Mouse (Mus musculus) heart, embryonic 13.5 days (tissue): ENCODE measurements around the gene Zfp335. TPM values are rescaled to one million over a fixed set of nuclear protein-coding genes. Genes with fewer than 3 reads are reported as not detected.

Experiments used
- ATAC-seq: fragments of 200-750 bp; cut with Nextera tagmentation; 2 replicates; pipeline ENCODE4 v1.8.0; 2017; ENCODE audit warnings: moderate TSS enrichment; ENCODE audit not compliant: insufficient number of reproducible peaks, low FRiP score, low TSS enrichment; ENCODE audit errors: extremely low read depth
- H3K27ac ChIP-seq: fragments of 300-500 bp; sonication (generic); replicated peaks from 2 replicates; pipeline ENCODE4 v1.5.1; 2015; ENCODE audit warnings: moderate library complexity, mild to moderate bottlenecking, inconsistent platforms
- H3K27me3 ChIP-seq: fragments of 300-500 bp; sonication (generic); replicated peaks from 2 replicates; pipeline ENCODE4 v1.6.1; 2015; ENCODE audit warnings: mild to moderate bottlenecking, inconsistent platforms
- H3K36me3 ChIP-seq: fragments of 300-500 bp; sonication (generic); 2 replicates; pipeline ENCODE4 v1.6.1; 2015; ENCODE audit warnings: mild to moderate bottlenecking, inconsistent platforms
- H3K4me1 ChIP-seq: fragments of 300-500 bp; sonication (generic); 2 replicates; pipeline ENCODE4 v1.6.1; 2015; ENCODE audit warnings: inconsistent platforms
- H3K4me2 ChIP-seq: fragments of 300-500 bp; sonication (generic); 2 replicates; pipeline ENCODE4 v1.6.1; 2015; ENCODE audit warnings: inconsistent platforms, mild to moderate bottlenecking, moderate library complexity
- H3K4me3 ChIP-seq: fragments of 300-500 bp; sonication (generic); 2 replicates; pipeline ENCODE4 v1.5.1; 2015; ENCODE audit warnings: moderate library complexity, mild to moderate bottlenecking, inconsistent platforms
- H3K9ac ChIP-seq: fragments of 300-500 bp; sonication (generic); 2 replicates; pipeline ENCODE4 v1.6.1; 2015; ENCODE audit warnings: inconsistent platforms, mild to moderate bottlenecking, moderate library complexity
- H3K9me3 ChIP-seq: fragments of 300-500 bp; sonication (generic); 2 replicates; pipeline ENCODE4 v1.6.1; 2016; ENCODE audit warnings: inconsistent platforms
- WGBS: fragments of 180-500 bp; shearing (Covaris S2); methylation state at CpG from one replicate; pipeline ENCODE4 v1.1.7; 2015; ENCODE audit warnings: mixed read lengths; 5-methylcytosine and 5-hydroxymethylcytosine counted together
- polyA plus RNA-seq: library from polyadenylated mRNA; unstranded; fragments of >200 nt; fragmentation: Nextera tagmentation; extraction: Ambion mirVana; gene quantifications from 2 replicates; pipeline ENCODE4 v1.2.1, GENCODE M21; 2015

Gene Zfp335
- polyA plus RNA-seq, 1 experiment from 2014 or later, result 9.2 TPM

DNA sequence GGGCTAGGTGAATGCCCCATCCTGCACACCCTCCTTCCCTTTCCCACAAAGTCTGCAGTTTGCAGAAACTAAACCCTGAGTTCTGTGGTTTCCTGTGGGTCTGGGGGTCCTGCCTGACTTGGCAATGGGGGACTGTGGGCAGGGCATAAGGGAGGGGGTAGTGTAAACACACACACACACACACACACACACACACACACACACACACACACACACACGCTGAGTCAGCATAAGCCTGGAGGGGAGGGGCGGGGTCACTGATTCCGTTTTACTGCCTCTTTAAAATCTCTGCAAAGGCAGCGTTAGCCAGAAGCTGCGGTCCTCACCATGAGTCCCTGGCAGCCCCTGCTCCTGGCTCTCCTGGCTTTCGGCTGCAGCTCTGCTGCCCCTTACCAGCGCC, 36.4 kb upstream of the Zfp335 start:
- H3K9me3 ChIP-seq, result 0 out of 2 replicates have a peak, but pooled peaks cover 3% of the 10 kb centered on the region
- no peaks in the 10 kb centered on the region for H3K36me3 ChIP-seq
- no peak overlapping the region for H3K27ac ChIP-seq
- no peak overlapping the region for H3K4me3 ChIP-seq
- 9% methylated on average over 7 of the region's 7 CpGs for WGBS
- peaks cover 85% of the 10 kb centered on the region for H3K27me3 ChIP-seq
- H3K4me2 ChIP-seq, result no peak overlapping the region
- ATAC-seq, result no peak
- H3K9ac ChIP-seq, result 0 out of 2 replicates have a peak overlapping the region, but pooled peaks have one; percentile 5
- peaks cover 8% of the 10 kb centered on the region for H3K4me1 ChIP-seq

DNA sequence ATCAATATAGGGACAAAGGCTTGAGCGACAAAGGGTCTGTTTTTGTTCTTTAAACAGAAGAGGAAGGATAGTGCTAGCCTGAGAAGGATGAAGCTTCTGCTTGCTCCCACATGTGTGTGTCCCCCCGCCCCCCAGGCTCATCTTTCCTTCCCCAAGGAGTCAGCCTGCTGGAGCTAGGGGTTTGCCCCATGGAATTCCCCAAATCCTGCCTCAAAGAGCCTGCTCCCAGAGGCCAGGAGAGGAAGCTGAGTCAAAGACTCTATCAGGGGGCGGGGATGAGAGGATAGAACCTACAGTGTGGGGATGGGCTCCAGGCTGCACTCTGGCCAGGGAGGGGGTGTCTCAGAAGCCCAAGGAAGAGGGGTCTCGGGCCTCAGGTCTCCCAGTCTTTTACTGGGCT, 35.9 kb upstream of the Zfp335 start:
- WGBS, result 34% methylated on average over 4 of the region's 4 CpGs
- H3K4me1 ChIP-seq, result peaks cover 7% of the 10 kb centered on the region
- H3K27ac ChIP-seq, result no peak overlapping the region
- H3K4me3 ChIP-seq, result no peak overlapping the region
- peaks cover 81% of the 10 kb centered on the region for H3K27me3 ChIP-seq
- H3K36me3 ChIP-seq, result no peaks in the 10 kb centered on the region
- H3K9me3 ChIP-seq, result 0 out of 2 replicates have a peak, but pooled peaks cover 3% of the 10 kb centered on the region
- H3K4me2 ChIP-seq, result no peak overlapping the region
- no peak for ATAC-seq
- no peak overlapping the region for H3K9ac ChIP-seq

DNA sequence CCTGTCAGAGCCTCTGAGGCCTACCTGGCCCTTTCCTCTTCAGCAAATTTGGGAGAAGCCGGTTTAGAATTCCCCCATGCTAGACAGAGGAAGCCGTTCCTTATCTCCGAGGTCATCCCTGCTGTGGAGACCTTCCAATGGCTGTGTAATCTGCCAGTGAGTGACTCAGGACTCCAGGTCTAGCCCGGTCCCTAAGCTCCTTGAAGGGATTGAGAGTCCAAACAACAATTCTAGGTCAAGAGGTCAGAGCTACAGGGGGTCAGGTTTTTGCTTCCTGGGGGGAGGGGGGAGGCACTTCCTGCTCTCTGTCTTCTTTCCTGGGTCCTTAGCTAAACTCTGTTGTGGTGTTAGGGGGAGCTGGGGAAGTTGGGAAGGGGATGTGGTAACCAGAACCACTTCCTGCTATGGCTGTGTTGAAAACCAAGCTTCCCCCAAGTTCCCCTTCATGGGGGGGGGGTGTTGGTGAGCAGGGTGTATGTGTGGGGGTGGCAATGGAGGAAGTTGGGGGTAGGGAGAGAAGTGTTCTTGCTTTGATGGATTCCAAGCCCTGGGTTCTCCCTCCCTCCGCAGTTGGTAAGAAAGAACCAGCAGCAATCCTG, 31.2 kb upstream of the Zfp335 start:
- no peak for ATAC-seq
- Histone ChIP-seq H3K27me3 (peaks cover 73% of the 10 kb centered on the region), H3K4me3 (no peak overlapping the region), H3K9ac (no peak overlapping the region), H3K36me3 (no peaks in the 10 kb centered on the region), H3K4me2 (no peak overlapping the region), H3K4me1 (peaks cover 19% of the 10 kb centered on the region), H3K9me3 (no peaks in the 10 kb centered on the region), H3K27ac (no peak overlapping the region)
- 10% methylated on average over 5 of the region's 5 CpGs for WGBS

DNA sequence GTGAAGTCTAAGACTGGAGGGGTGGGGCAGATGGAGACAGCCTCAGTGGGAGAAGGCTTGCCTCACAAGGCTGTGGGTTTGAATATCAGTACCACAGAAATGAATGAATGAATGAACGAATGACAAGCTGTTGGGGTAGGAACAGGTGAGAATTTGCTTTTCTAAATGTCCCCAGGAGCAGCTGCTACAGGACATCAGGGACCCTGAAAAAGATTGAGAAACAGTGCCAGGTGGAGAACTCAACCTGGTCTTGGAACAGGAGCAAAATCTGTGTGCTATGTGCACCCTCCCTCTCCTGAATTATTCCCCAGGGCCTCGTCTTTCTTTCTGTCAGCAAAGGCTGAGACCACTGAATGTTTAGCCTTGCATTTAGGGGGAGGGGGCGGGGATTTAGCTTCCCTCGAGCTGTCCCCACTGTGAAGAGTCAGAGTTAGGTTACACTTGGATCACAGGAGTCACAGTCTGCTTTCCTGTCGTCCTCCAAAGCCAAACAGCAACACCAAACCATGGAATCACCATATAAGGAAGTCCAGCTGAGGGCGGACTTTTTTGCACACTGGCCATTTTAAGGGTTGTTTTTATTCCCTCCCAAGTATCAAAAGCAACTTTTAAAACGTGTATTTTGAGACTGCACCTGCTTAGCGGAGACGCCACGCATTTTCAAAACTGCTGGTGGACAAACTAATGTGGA, 28.7 kb upstream of the Zfp335 start, which contains the start of gene Mmp9:
TSS of gene Mmp9 (plus strand) at position 641 of the 691 bp plus-strand sequence.
- Histone ChIP-seq H3K4me2 (no peak within 1 kb of the TSS), H3K27me3 (peaks cover 72% of the 10 kb centered on the region), H3K36me3 (no peaks in the 10 kb centered on the region), H3K27ac (no peak within 1 kb of the TSS), H3K4me1 (peaks cover 19% of the 10 kb centered on the region), H3K4me3 (no peak within 1 kb of the TSS), H3K9ac (no peak within 1 kb of the TSS), H3K9me3 (no peaks in the 10 kb centered on the region)
- 26% methylated on average over 10 of the region's 10 CpGs for WGBS
- ATAC-seq, result no peak

DNA sequence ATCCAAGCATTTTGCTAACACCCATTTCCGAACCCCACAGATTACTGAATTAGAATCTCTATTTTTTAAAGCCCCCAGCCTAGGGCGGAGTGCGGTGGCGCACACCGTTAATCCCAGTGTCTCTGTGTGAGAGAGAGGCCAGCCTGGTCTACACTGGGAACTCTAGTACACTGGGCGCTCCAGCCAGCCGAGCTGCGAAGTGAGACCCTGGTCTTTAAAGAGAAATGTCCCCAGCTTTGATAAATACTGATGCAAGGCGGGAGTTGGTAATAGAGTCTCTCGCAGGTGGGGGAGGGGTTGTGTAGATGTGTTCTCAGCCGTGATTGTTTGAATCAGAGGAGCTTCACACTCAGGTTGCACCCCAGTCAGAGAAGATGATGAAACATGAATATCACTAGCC, 27.5 kb upstream of the Zfp335 start:
- peak overlapping the region; percentile 65 for H3K9ac ChIP-seq
- ATAC-seq, result no peak
- H3K27me3 ChIP-seq, result peaks cover 78% of the 10 kb centered on the region
- 3% methylated on average over 11 of the region's 11 CpGs for WGBS
- H3K4me2 ChIP-seq, result peak overlapping the region; percentile 71
- H3K27ac ChIP-seq, result no peak overlapping the region
- no peaks in the 10 kb centered on the region for H3K36me3 ChIP-seq
- peaks cover 19% of the 10 kb centered on the region for H3K4me1 ChIP-seq
- peak overlapping the region; percentile 48 for H3K4me3 ChIP-seq
- H3K9me3 ChIP-seq, result no peaks in the 10 kb centered on the region

DNA sequence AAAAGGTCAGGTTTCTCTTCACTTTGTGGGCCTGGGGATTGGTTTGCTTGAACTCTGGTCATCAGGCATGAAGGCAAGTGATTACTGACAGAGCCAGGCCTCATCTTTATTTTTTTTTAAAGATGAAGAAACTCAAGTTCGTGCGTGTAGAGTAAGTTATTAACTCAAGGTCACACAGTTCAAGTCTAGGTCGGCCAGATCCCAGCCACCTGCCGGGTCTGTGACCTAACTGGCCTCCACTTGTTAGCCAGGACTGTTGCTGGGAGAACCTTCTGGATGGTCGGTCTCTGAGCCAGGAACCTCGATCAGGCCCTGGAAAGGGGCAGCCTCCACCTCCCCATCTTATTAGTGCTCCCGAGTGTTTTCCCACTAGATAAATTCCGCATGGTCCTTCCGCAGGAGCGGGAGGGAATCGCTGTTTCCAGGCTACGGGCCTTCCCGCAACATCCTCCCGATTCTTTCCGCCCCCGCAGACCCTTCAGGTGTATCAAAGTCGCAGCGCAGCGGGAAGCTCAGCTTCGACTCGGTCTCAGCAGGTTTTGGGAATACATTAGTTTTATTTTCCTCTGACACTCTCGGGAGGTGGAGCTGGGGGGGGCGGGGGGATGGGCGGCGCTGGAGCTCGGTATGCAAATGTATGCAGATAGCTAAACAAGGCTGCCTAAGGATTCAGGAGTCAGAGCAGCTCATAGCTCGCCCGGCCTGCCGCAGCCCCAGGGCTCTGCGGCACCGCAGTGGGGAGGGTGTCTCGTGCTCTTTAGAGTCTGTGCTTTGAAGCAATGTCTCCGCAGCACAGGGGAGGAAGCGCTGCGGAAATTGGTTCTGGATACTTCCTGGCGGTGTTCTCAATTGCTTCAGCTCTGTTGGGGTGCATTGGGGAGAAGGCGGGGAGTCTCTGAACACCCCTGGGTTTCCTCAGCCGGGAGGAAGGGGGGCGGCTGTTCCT, 26.9 kb upstream of the Zfp335 start:
- H3K27me3 ChIP-seq, result peaks cover 80% of the 10 kb centered on the region
- WGBS, result 3% methylated on average over 39 of the region's 39 CpGs

DNA sequence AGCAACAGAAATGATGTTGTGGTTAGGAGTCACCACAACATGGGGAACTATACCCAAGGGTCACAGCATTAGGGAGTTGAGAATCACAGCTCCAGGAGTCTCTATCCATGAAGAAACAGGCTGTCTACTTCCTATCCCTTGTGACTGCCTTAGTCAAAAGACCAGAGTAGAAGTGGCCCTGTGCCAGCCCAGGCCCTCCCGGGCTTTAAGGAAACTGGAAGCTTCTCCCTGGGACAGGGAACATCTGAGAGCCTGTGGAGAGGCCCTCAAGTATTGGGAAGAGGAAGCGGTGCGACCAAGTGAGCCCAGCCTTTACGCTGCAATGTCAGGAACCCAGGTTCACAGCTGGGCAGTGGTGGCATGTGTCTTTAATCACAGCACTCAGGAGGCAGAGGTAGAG, 24.4 kb upstream of the Zfp335 start:
- ATAC-seq, result no peak
- Histone ChIP-seq H3K4me2 (no peak overlapping the region), H3K4me1 (peaks cover 19% of the 10 kb centered on the region), H3K36me3 (no peaks in the 10 kb centered on the region), H3K27me3 (peaks cover 91% of the 10 kb centered on the region), H3K27ac (no peak overlapping the region), H3K9ac (no peak overlapping the region), H3K4me3 (no peak overlapping the region), H3K9me3 (no peaks in the 10 kb centered on the region)
- WGBS, result 71% methylated on average over 4 of the region's 4 CpGs

More for the DNA sequence above, 26.9 kb upstream of the Zfp335 start:
- peak overlapping the region; percentile 65 for H3K9ac ChIP-seq
- no peak for ATAC-seq
- H3K9me3 ChIP-seq, result no peaks in the 10 kb centered on the region
- H3K4me3 ChIP-seq, result peak overlapping the region; percentile 48
- H3K4me1 ChIP-seq, result peaks cover 19% of the 10 kb centered on the region
- no peak overlapping the region for H3K27ac ChIP-seq
- no peaks in the 10 kb centered on the region for H3K36me3 ChIP-seq
- H3K4me2 ChIP-seq, result peak overlapping the region; percentile 71

DNA sequence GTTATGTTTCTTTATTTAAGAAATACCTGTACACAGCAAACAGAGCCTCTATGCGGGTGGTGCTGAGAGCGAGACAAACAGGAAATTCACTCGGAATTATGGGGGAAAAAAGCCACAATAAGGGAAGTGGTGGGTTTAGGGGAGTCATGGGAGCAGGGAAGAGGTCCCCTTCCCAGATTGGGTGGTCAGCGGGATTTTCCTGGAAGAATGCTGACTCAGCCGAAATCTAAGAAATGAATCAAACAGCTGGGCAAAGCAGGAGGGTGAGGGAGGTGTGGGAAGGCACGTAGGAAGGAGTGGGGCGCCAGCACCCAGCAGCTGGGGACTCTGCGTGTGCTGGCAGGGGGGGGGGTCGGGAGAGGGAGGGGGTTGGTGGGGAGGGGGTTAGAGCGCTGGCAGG, 22.0 kb upstream of the Zfp335 start:
- no peak overlapping the region for H3K9ac ChIP-seq
- no peak overlapping the region for H3K27ac ChIP-seq
- no peak overlapping the region for H3K4me2 ChIP-seq
- no peak for ATAC-seq
- H3K27me3 ChIP-seq, result peaks cover 67% of the 10 kb centered on the region
- H3K4me3 ChIP-seq, result no peak overlapping the region
- no peaks in the 10 kb centered on the region for H3K36me3 ChIP-seq
- H3K9me3 ChIP-seq, result no peaks in the 10 kb centered on the region
- 0 out of 2 replicates have a peak, but pooled peaks cover 4% of the 10 kb centered on the region for H3K4me1 ChIP-seq
- 35% methylated on average over 10 of the region's 10 CpGs for WGBS

DNA sequence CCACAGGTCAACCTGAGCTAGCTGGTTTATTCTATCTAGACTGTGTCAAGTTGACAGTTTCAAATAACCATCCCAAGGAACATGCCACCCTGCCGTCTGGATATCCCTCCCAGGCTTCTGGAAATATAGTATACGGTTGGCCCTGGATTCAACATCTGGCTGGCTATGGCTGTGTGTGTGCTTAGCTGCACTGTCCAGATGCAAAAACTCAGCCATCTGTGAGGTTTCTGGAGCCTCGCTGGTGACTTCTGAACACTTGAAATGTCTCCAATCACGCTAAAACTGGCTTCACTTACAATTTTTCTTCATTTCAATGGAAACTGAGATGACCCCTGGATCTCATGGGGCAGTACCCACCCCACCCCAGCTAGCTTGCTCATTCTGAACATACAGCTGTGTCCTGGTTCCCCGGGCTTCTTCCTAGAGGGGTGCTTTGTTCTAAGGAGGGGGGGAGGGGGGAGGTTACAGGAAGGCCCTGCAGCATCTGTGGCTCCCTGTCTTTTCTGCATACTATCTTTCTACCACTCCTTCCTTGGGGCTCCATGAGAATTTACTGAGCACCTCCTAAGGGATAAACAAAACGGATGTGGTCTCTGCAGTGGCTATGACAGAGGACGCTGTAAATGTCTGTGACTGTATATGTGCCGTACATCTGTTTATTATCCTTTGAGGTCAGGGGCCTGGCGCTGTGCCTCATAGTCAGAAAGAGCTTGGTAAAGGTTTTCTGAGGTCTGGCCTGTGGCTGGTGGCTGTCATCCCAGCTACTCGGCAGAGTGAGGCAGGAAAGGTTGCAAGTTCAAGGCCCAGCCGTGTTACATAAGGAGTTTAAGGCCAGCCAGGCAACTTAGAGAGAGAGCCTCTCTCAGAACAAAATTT, 19.4 kb upstream of the Zfp335 start:
- Histone ChIP-seq H3K9me3 (no peaks in the 10 kb centered on the region), H3K27ac (no peak overlapping the region), H3K9ac (no peak overlapping the region), H3K27me3 (peaks cover 63% of the 10 kb centered on the region), H3K4me1 (no peaks in the 10 kb centered on the region), H3K4me2 (no peak overlapping the region), H3K36me3 (no peaks in the 10 kb centered on the region), H3K4me3 (no peak overlapping the region)
- 58% methylated on average over 11 of the region's 11 CpGs for WGBS
- no peak for ATAC-seq

DNA sequence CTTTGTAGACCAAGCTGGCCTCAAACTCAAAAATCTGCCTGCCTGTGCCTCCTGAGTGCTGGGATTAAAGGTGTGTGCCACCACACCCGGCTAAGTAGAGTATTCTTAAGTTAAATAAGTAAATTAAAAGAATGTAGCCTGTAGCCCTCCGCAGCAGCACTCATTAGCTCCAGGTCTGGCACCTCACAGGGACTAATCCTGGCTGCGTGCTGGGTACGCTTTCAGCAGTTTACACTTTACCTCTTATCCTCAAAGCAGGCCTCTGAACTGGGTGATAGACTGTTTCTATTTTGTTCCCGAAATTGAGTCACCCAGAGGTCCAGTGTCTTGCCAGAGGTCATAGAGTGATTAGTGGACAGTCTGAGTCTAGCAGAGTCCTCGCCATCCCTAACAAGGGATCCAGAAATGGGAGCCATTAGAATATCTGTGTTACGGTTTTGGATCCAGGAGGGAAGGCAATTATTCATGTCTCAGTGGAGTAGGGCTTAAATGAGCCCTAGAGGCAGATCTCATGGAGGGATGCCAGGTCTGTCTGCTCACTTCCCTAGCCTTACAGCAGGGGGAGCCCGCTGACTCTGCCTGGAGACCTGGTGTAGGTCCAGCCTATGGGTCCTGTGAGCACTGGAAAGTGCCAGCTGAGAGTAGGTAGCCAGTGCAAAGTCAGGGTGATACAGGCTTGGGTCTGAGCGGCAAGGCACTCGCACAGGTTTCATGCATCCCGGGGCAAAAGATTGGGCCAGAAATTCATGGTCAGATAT, 12.7 kb upstream of the Zfp335 start:
- Histone ChIP-seq H3K4me2 (no peak overlapping the region), H3K9ac (no peak overlapping the region), H3K4me3 (no peak overlapping the region), H3K9me3 (no peaks in the 10 kb centered on the region), H3K27ac (no peak overlapping the region), H3K36me3 (peaks cover 12% of the 10 kb centered on the region), H3K4me1 (no peaks in the 10 kb centered on the region), H3K27me3 (peaks cover 22% of the 10 kb centered on the region)
- ATAC-seq, result no peak
- WGBS, result 30% methylated on average over 11 of the region's 11 CpGs
